Mouse (Mus musculus) erythroblast, embryonic 14.5 days (primary cell): Measurements from ENCODE around the gene Gm29106. TPM values are rescaled to one million over a fixed set of nuclear protein-coding genes. Genes with fewer than 3 reads are reported as not detected.
"Not testable (repeated sequence)": the region's sequence is repeated elsewhere in the genome, so short reads cannot be mapped to it uniquely, and the experiment has no call there.

ENCODE experiments used
- H3K27me3 ChIP-seq: 2 replicates; pipeline ENCODE4 v1.6.1; 2012; ENCODE audit warnings: inconsistent platforms; ENCODE audit not compliant: control insufficient read depth
- H3K36me3 ChIP-seq: 2 replicates; pipeline ENCODE4 v1.6.1; 2012; ENCODE audit warnings: mild to moderate bottlenecking, inconsistent platforms; ENCODE audit not compliant: control insufficient read depth
- H3K4me1 ChIP-seq: 2 replicates; pipeline ENCODE4 v1.6.1; 2012; ENCODE audit warnings: inconsistent platforms; ENCODE audit not compliant: control insufficient read depth
- H3K4me3 ChIP-seq: replicated peaks from 2 replicates; pipeline ENCODE3; 2012; ENCODE audit warnings: moderate library complexity, mild to moderate bottlenecking, inconsistent platforms
- H3K9me3 ChIP-seq: 2 replicates; pipeline ENCODE4 v1.6.1; 2012; ENCODE audit warnings: low read length, inconsistent platforms, mixed read lengths; ENCODE audit not compliant: control insufficient read depth
- GATA1 ChIP-seq: IDR thresholded peaks from 2 replicates; pipeline ENCODE4 v1.6.1; 2012; ENCODE audit warnings: low read length, inconsistent platforms, mixed read lengths
- TAL1 ChIP-seq: IDR thresholded peaks from 3 replicates; pipeline ENCODE4 v1.6.1; 2012; ENCODE audit warnings: low read length, inconsistent platforms, mixed read lengths
- polyA plus RNA-seq: library from polyadenylated mRNA; stranded (reverse); fragments of >175 nt; gene quantifications from 2 replicates; pipeline ENCODE4 v1.2.3, GENCODE M21; 2012

The Gm29106 gene
- polyA plus RNA-seq = not detected in 2 replicates

DNA sequence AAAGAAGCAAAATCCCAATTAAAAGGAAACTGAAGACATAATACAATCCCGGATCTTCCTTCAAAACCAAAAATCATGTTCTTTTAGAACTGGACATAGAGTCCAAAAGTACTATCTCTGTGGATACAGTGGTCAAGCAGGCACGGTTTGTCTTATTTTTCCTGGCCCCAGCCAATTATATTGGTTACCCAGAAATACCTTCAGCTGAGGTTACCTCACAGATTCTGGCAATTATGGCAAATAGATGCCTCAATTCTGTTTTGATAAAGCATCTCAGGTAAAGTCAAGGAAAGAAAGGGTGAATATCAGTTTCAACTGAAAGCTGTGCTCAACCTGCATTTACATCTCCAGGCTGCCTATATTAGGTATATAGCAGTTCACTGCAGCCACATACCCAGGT, at the start of gene Gm29106:
Gene Gm29106 (plus strand): TSS at position 301 of the 400 bp plus-strand sequence.
- not testable (repeated sequence) for H3K9me3 ChIP-seq, H3K4me1 ChIP-seq, H3K4me3 ChIP-seq, H3K36me3 ChIP-seq, H3K27me3 ChIP-seq

DNA sequence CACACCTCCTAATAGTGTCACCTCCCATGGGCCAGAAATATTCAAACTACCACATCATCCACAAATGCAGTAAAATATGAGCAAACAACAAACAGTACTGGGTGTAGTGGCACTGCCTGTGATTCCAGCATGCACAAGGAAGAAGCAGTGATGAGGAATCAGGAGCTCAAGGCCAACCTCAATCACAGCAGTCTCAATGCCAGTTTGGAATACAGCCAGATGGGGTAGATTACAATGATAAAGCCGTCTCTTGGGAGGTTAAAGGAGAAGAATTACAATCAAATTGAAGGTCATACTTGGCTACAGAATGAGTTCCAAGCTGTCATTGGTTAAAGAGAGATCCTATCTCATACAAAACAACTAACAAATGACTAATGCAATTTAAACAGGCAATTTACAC, 52.2 kb downstream of the Gm29106 start:
- Histone ChIP-seq H3K27me3 (no peaks in the 10 kb centered on the region), H3K36me3 (no peaks in the 10 kb centered on the region), H3K4me3 (no peak overlapping the region), H3K9me3 (no peaks in the 10 kb centered on the region; the same call in 1 of the 2 replicates), H3K4me1 (no peaks in the 10 kb centered on the region)
- no peak for TF ChIP-seq GATA1
- TF ChIP-seq TAL1 = no peak

DNA sequence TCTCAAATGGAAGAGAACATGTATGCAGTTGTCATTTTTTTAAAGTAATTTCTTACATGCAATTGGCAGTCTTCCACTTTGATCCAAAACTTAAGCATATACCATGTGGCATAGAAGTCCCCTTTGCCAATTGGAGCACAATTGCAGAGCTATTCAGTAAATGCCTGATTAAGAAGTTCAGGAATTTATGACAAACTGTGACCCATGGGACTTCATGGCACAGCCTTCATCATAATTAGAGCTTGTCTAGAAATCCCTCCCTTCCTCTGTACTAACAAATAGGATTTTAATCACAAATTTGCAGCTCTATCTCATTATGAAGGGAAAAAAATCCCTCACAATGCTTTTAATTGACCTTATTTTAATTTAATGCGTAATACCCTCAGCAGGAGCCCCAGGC, 59.7 kb downstream of the Gm29106 start:
- Histone ChIP-seq H3K36me3 (no peaks in the 10 kb centered on the region), H3K4me1 (no peaks in the 10 kb centered on the region), H3K9me3 (no peaks in the 10 kb centered on the region; the same call in 1 of the 2 replicates), H3K4me3 (no peak overlapping the region), H3K27me3 (no peaks in the 10 kb centered on the region)
- no peak for TF ChIP-seq GATA1
- no peak for TF ChIP-seq TAL1

Other genes starting within 250 kb of the Gm29106 start
- not detected in 2 replicates for gene Gm28168, start 248.5 kb upstream of the Gm29106 start, polyA plus RNA-seq
- not detected in 2 replicates for gene Gm7145, start 210.6 kb upstream of the Gm29106 start, polyA plus RNA-seq
- gene Tsn, start 135.2 kb downstream of the Gm29106 start, polyA plus RNA-seq = 0.57 and 1.0 TPM in 2 replicates
- gene Nifk, start 145.3 kb downstream of the Gm29106 start, polyA plus RNA-seq = 0.15 and 0.44 TPM in 2 replicates
- gene Clasp1, start 212.5 kb downstream of the Gm29106 start, polyA plus RNA-seq = 0.44 and 1.0 TPM in 2 replicates